In the genomic region with DNA sequence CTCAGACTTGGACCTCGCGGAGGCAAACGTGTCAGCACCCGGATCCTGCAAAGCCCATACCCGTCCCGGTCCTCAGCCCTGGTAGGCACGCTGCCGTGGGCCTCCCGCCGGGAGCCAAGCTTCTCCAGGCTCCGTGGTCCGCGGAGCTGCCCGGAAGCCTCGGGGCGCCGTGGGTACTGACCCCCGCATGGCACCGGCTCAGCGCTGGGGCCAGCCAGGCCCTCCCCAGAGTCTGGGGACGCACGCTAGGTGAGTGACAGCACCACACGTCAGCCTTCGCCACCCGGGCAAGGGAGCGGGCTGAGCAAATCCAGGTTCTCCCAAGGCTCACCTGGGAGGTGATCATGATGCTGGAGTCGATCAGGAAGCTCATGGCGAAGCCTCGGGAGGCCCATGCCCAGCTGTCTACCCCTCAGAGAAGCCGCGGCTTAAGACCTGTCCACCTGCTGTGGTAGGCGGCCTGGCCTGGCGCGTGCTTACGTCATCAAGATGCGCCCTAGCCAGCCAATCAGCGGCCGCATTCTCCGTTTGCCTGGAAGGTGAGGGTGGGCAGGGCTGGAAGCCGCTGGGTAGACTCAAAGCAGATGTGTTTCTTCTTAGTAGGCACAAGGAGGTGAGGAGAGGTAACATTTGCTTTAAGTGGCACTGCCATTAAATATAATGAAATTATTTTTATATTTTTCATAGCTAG, we compare ENCODE assay signal across 8 mouse cellular contexts. TPM values are rescaled to one million over a fixed set of nuclear protein-coding genes. Genes with fewer than 3 reads are reported as not detected.
DNase-seq lines count a peak whose midpoint lies in the region; ATAC-seq lines count a peak whose summit lies in the region.

A gene (minus strand): TSS at position 496 of the 691 bp plus-strand sequence.

- 0 out of 2 replicates have a peak, but pooled peaks cover 3% of the 10 kb centered on the region for H3K27me3 ChIP-seq in hindbrain, embryonic 16.5 days (replicated peaks; ENCODE audit: control insufficient read depth, insufficient read depth, low read length)

- peak within 1 kb of the TSS; percentile 59 for H3K4me3 ChIP-seq in hindbrain, embryonic 16.5 days (ENCODE audit: low read length)
- H3K4me3 ChIP-seq in macrophage (ENCODE audit: inconsistent target) = peak within 1 kb of the TSS; percentile 74

- peak; percentile 74 for DNase-seq in WW6 (ENCODE audit: low read depth, low spot score)
- DNase-seq in cerebellum, postnatal 4 days (ENCODE audit: low spot score in 2 of 2) = peak; percentile 95 to 96
- peak; percentile 91 for DNase-seq in gastrocnemius, adult 18-20 months (ENCODE audit: low spot score)
- DNase-seq in left cerebral cortex, adult 18-20 months (ENCODE audit: low spot score in 2 of 2) = peak; percentile 95 to 96
- peak; percentile 96 for DNase-seq in right cerebral cortex, adult 18-20 months
- DNase-seq in urinary bladder, postnatal 10 days (ENCODE audit: low spot score) = peak; percentile 84

- 0% methylated on average over 29 of the region's 40 CpGs for WGBS in hindbrain, embryonic 16.5 days
- under 1% methylated on average over 40 of the region's 40 CpGs for WGBS in macrophage (ENCODE audit: missing documents)

- H3K9ac ChIP-seq in hindbrain, embryonic 16.5 days (ENCODE audit: low read depth, low read length) = peak within 1 kb of the TSS; percentile 82

- peaks cover 9% of the 10 kb centered on the region for H3K4me1 ChIP-seq in hindbrain, embryonic 16.5 days (ENCODE audit: control insufficient read depth, insufficient read depth, low read depth, low read length)

- H3K4me2 ChIP-seq in hindbrain, embryonic 16.5 days (ENCODE audit: low read length) = peak within 1 kb of the TSS; percentile 86

- no peaks in the 10 kb centered on the region for H3K9me3 ChIP-seq in hindbrain, embryonic 16.5 days (ENCODE audit: control insufficient read depth, low read length)

- peak within 1 kb of the TSS; percentile 55 for H3K27ac ChIP-seq in hindbrain, embryonic 16.5 days (ENCODE audit: low read depth, low read length)
- peak within 1 kb of the TSS; percentile 25; the same call in 1 of the 2 replicates for H3K27ac ChIP-seq in macrophage

- peaks cover 36% of the 10 kb centered on the region; the same call in 1 of the 2 replicates for H3K79me2 ChIP-seq in macrophage (ENCODE audit: inconsistent target)

- peak; percentile 98 for ATAC-seq in hindbrain, embryonic 16.5 days

- H3K36me3 ChIP-seq in hindbrain, embryonic 16.5 days (ENCODE audit: control insufficient read depth, insufficient read depth, low read length) = no peaks in the 10 kb centered on the region
- H3K36me3 ChIP-seq in macrophage (ENCODE audit: inconsistent target) = no peaks in the 10 kb centered on the region

RNA-seq across cellular contexts. Expression of the gene that starts here (rescaled TPM):
- 10 to 100 TPM; 17.6 to 18.2 TPM for total RNA-seq in gastrocnemius, adult 18-20 months (2021)
- polyA plus RNA-seq in hindbrain, embryonic 16.5 days (2015; fragmentation: Nextera tagmentation; extraction: Ambion mirVana) = 35.1 and 41.1 TPM in 2 replicates
- total RNA-seq in left cerebral cortex, adult 18-20 months (2021) = 10 to 100 TPM; 46.9 to 51.0 TPM
- total RNA-seq in macrophage (2018; cell fraction: chromatin; rRNA removed) = 10 to 100 TPM in 23 of 26 experiments, 1 to 10 TPM in 3; 7.9 to 64.3 (median 25.9) TPM
- total RNA-seq in macrophage (2018; cell fraction: cytosol; rRNA removed) = 10 to 100 TPM; 10.9 to 20.8 (median 15.5) TPM
- total RNA-seq in macrophage (2018; cell fraction: nucleus; rRNA removed) = 10 to 100 TPM in 24 of 26 experiments, 1 to 10 TPM in 2; 9.9 to 35.2 (median 19.5) TPM
- polyA plus RNA-seq in macrophage (2018) = 14.4 to 17.1 TPM (median 15.9 TPM) in 3 replicates

Comparison
In these comparisons a context has a peak if more than half of its experiments do, and no peak if none do; other contexts are left out.
1. Peak in every context shown above with its lines: DNase-seq, ATAC-seq, H3K4me3 ChIP-seq and H3K27ac ChIP-seq.